In genomic region chr8:54596051-54596450, GRCm38 (mm10) we compare ENCODE assay signal across 22 mouse cellular contexts. TPM values are rescaled to one million over a fixed set of nuclear protein-coding genes. Genes with fewer than 3 reads are reported as not detected.
"Had no signal": no experiment of that assay in that cellular context is flagged by ENCODE, and none has a peak within 500 bp of the region (broad histone marks: within the 10 kb centered on the region; RNA-seq: fewer than 3 reads in every experiment).

No protein-coding gene starts in this region.

- DNase-seq: kidney, postnatal 14 days; lung, adult 2 months; lung, postnatal 36 days; right cerebral cortex, adult 18-20 months; right cerebral cortex, postnatal 25 days; thymus, postnatal 4 days had no signal

- H3K27ac ChIP-seq: kidney, embryonic 15.5 days; left cerebral cortex, adult 2 months; limb, embryonic 10.5 days; liver, embryonic 15.5 days; midbrain, embryonic 10.5 days; neural tube, embryonic 12.5 days had no signal

- H3K27me3 ChIP-seq: kidney, embryonic 15.5 days; liver, embryonic 15.5 days; neural tube, embryonic 12.5 days had no signal

- H3K4me3 ChIP-seq: kidney, embryonic 15.5 days; left cerebral cortex, adult 2 months; limb, embryonic 10.5 days; liver, embryonic 15.5 days; midbrain, embryonic 10.5 days; myocyte; neural tube, embryonic 12.5 days had no signal

- H3K9me3 ChIP-seq: kidney, embryonic 15.5 days; limb, embryonic 10.5 days; liver, embryonic 15.5 days; midbrain, embryonic 10.5 days; neural tube, embryonic 12.5 days had no signal

- H3K9ac ChIP-seq: kidney, embryonic 15.5 days; liver, embryonic 15.5 days; neural tube, embryonic 12.5 days had no signal

- H3K4me2 ChIP-seq: kidney, embryonic 15.5 days; liver, embryonic 11.5 days; liver, embryonic 15.5 days; neural tube, embryonic 12.5 days had no signal

- ATAC-seq: lung, postnatal 0 days had no signal

- H3K36me3 ChIP-seq: kidney, embryonic 15.5 days; limb, embryonic 10.5 days; liver, embryonic 15.5 days; midbrain, embryonic 10.5 days; neural tube, embryonic 12.5 days had no signal

RNA-seq across cellular contexts. Expression of gene Spata4, which starts 4.5 kb away (rescaled TPM):
- total RNA-seq: layer of hippocampus, adult 8-10 months; layer of hippocampus, postnatal 25 days; left cerebral cortex, adult 2 months had no signal
- polyA plus RNA-seq: kidney, embryonic 15.5 days; large intestine, adult 2 months; limb, embryonic 10.5 days; limb, embryonic 14.5 days; liver, embryonic 11.5 days; liver, embryonic 15.5 days; lung, adult 2 months; lung, postnatal 0 days; midbrain, embryonic 10.5 days; myocyte; neural tube, embryonic 12.5 days; small intestine, adult 2 months; stomach, embryonic 16.5 days; thymus, postnatal 0 days had no signal
